Mouse (Mus musculus): ENCODE measurements around the gene Apbb1ip. TPM values are rescaled to one million over a fixed set of nuclear protein-coding genes. Genes with fewer than 3 reads are reported as not detected.
"Not testable (repeated sequence)": the region's sequence is repeated elsewhere in the genome, so short reads cannot be mapped to it uniquely, and the experiment has no call there.

Apbb1ip gene
- total RNA-seq, 2 experiments from 2014 or later = 5.2 to 5.7 TPM

DNA sequence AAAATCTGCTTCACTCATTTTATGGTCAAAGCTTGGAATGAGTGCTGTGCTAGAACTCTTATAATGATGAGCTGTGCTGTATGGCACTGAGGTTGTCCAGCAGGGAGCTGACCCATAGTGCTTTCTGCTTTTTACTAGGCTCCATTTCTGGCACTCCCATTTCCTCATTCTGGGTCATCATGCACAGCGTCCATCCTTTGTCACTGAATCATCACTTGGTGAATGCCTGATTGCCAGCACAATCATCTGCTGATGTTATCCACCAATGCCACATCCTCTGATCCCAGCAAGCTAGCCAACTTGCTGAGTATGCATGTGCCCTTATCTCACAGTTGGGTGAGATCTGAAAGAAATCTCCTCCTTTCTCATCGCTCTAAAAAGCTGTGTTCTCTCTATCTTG lies 48.4 kb downstream of the Apbb1ip start:
- no peak for DNase-seq

GRCm38 (mm10) chr2:22845514-22845913 lies 71.6 kb downstream of the Apbb1ip start:
- DNase-seq = no peak

GRCm38 (mm10) chr2:22851900-22852299 lies 78.0 kb downstream of the Apbb1ip start:
- DNase-seq = no peak

DNA sequence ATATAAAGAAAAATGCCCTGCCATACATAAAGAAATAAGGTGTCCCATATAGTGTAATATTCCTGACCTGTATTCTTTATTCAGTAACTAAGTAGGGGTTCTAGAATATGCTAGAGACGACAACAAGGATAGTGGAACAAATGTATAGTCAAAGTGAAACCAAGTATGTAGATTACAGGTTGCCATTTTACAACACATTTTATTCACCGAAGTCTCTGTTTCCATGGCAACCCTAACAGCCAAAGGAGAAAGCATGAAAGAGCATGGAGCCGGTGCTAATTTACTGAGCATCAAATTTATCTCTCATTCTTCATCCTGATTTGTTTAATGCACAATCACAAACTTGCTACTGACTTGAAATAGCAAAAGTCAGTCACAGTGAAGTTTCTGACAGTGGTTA lies 83.6 kb downstream of the Apbb1ip start:
- DNase-seq = no peak

GRCm38 (mm10) chr2:22862194-22862593 lies 88.3 kb downstream of the Apbb1ip start:
- DNase-seq = no peak

DNA sequence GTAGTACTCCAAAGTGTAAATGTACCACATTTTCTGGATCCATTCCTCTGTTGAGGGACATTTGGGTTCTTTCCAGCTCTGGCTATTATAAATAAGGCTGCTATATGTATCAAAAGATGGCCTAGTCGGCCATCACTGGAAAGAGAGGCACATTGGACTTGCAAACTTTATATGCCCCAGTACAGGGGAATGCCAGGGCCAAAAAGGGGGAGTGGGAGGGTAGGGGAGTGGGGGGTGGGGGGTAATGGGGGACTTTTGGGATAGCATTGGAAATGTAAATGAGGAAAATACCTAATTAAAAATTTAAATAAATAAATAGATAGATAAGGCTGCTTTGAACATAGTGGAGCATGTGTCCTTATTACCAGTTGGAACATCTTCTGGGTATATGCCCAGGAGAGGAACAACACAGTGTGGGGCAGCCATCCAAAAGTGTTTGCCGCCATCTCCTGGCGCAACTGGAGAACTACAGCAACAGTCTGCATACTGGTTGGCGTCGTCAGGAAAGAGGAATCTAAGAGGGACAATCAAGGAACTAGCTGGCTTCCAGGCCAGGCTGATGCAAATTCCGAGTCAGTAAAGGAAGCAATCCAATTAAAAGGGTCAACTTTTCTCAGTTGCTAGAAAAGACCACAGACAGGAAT lies 90.6 kb downstream of the Apbb1ip start:
- DNase-seq = peak; percentile 81

GRCm38 (mm10) chr2:22865818-22866217 lies 91.9 kb downstream of the Apbb1ip start:
- no peak for DNase-seq

- no peak for DNase-seq
Measured at GRCm38 (mm10) chr2:22866894-22867424, 93.1 kb downstream of the Apbb1ip start.

DNA sequence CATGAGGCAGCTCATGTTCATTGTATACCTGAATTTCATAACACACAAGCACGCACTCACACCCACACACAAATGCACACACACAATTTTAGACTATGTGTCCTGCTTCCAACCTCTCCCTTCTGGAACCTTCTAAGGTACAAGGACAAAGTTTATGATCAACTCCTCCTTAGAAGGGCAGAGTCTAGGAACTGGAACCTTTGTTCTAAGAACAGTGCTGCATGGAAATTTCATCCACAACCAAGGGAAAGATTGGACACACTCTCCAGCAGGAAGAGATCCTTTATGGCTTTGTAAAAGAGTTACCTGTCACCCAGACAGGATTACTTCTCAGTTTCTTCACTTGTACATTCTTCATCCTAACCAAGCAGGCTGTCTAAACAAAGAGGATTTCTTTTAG lies 99.3 kb downstream of the Apbb1ip start:
- no peak for DNase-seq

DNA sequence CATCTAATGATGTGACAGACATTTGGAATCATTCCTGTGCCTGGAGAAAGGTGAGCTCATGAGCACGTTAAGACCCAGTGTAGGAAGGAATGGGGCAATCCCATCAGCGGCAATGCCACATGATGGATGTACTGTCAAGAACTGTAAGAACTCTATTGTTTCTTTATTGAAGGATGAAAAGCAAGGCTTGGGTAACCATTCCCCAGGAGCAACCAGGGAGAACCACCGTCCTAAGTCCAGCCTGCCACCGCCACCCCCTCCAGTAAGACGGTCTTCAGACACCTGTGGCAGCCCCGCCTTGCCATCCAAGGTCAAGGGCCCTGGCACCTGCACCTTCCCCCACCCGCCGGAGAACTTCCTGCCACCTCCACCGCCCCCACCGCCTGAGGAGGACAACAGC lies 100.7 kb downstream of the Apbb1ip start:
- no peak for DNase-seq

DNA sequence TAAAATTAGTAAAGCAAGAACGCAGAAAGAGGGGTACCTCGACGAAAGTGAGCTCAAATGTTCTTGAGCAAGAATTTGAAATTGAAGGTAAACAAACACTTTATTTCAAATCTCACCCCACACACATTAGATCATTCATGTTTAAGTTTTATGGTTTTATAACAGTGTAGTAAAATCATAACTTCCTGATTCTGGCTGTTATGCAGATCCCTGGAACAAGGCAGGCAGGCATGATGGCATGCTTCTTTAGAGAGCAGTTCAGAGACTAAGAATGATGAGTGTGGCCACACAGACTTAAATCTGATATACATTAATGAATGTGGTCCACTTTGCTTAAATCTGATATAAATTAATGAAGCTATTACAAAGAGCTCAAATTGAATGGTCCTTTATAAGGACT lies 102.7 kb downstream of the Apbb1ip start:
- no peak for DNase-seq

DNA sequence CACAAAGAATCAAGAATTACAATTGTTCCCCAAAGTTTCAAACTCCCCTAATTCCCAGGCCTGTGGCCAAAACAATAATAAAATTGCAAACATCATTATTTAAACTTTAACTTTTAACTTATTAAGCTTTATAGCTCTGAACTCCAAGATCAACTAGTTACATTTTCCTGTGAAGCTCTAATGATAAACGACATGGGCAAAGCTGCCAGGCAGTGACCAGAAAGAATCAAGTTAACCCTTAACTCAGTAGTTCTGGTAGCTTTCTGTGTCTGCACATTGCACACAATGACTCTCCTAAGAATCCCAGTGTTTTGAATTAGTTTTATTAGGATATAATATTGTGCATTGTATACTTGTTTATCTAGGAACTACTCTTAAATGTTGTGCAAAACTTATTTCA lies 104.9 kb downstream of the Apbb1ip start:
- no peak for DNase-seq

- not testable (repeated sequence) for DNase-seq
Measured at GRCm38 (mm10) chr2:22880726-22881125, 106.8 kb downstream of the Apbb1ip start.

- DNase-seq = peak; percentile 4
Measured at GRCm38 (mm10) chr2:22894932-22895281, 121.0 kb downstream of the Apbb1ip start.

GRCm38 (mm10) chr2:22895282-22896273 lies 121.7 kb downstream of the Apbb1ip start, which contains the start of gene Pdss1:
Gene Pdss1 (plus strand): TSS chr2:22895522.
- DNase-seq = peak; percentile 94

GRCm38 (mm10) chr2:22903947-22904346 lies 130.1 kb downstream of the Apbb1ip start:
- no peak for DNase-seq

DNA sequence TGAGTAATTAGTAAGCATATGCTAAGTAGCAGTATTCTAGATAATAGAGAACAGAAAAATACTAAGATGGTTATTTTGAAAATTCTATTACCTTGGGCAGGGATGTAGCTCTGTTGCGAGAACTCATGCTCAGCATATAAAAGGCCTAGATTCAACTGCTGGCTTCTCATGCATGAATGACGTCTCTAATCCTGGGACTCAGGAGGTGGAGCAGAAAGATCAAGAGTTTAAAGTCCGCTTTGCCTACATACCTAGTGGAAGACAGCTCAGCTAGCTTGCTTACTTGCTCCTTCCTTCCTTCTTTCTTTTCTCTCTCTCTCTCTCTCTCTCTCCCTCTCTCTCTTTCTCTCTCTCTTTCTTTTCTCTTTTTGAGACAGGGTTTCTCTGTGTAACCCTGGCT lies 140.5 kb downstream of the Apbb1ip start:
- no peak for DNase-seq

DNA sequence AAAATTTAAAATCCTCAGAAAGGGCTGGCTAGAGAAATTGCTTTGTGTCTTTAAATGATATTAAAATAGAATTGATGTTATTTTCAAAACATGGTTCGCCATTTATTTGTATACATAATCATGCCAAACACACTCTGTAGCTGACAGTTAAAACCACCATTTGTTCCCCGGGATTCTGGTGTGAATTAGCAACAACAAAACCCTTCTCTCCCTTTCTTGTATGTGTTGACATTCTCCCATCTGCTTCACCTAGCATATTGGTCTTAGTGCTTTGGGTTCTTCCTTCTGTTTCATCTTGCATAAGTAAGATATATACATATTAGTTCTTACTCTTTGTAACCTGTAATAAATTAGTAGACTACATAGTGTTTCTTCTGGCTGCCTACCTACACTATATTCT lies 144.8 kb downstream of the Apbb1ip start:
- DNase-seq = no peak

Other genes starting within 250 kb of the Apbb1ip start
- gene Gad2, start 151.9 kb upstream of the Apbb1ip start, total RNA-seq (2021) = under 1 TPM in 1 of 2 experiments, not detected in 1; 0.06 TPM
- gene Pdss1, start 121.4 kb downstream of the Apbb1ip start, total RNA-seq (2021) = 10 to 100 TPM; 17.8 to 22.0 TPM

All from adrenal gland, postnatal 10 days (tissue).